In the genomic region with DNA sequence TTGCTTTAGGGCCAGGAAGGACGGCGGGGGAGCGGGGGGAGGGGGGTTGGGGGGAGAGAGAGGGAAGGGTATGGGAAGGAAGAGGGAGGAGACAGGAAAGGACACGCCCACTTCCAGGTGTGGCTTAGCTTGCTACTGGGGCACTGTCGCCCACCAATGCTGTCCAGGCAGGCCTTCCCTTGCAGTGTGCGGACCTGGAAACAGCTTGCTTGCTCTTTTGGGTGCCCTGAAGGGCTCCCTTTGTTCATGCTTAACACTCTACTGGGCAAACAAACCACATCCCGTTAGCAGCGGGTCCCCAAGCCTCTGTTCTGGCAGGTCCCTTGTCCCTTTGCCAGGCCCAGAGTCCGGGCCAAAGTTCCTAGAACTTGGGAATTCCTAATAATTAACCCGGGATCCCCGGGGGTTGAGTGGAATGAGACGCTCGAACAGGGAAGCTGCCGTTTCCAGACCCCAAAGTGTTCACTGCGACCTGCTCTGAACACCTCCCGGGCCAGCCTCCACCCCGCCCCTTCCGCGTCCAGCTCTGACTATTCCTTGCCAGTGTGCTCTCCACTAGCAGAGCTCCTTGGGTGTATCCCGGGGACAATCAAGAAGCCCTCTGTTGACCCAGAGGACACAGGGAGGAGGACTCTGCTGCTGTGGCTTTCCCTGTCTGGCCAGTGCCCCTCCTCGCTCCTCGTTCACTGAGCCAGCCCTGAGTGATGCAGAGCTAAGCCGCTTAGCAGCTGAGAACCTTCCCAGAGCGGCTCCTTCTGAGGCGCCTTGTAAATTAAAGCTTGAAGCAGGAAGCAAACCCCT, we compare ENCODE assay signal across 8 mouse cellular contexts. TPM values are rescaled to one million over a fixed set of nuclear protein-coding genes. Genes with fewer than 3 reads are reported as not detected.
DNase-seq lines count a peak whose midpoint lies in the region; ATAC-seq lines count a peak whose summit lies in the region.

No protein-coding gene starts in this region.

- peak overlapping the region; percentile 16 for H3K4me3 ChIP-seq in limb, embryonic 11.5 days (ENCODE audit: low read depth, low read length)
- H3K4me3 ChIP-seq in midbrain, embryonic 12.5 days = peak overlapping the region; percentile 24

- H3K9ac ChIP-seq in limb, embryonic 11.5 days (ENCODE audit: low read length) = peak overlapping the region; percentile 12
- peak overlapping the region; percentile 34; the same call in 1 of the 2 replicates for H3K9ac ChIP-seq in midbrain, embryonic 12.5 days (replicated peaks)

- peak; percentile 34 for DNase-seq in adrenal gland, postnatal 10 days
- no peak for DNase-seq in adrenal gland, postnatal 4 days (ENCODE audit: low spot score in 2 of 2)
- DNase-seq in embryo, embryonic 10 days (ENCODE audit: low spot score) = peak; percentile 87
- peak; percentile 90 for DNase-seq in limb, embryonic 11.5 days (ENCODE audit: low spot score)
- peak; percentile 62 for DNase-seq in thymus, postnatal 25 days
- DNase-seq in left cerebral cortex, postnatal 25 days (ENCODE audit: low spot score in 2 of 2) = no peak

- peaks cover 42% of the 10 kb centered on the region for H3K4me1 ChIP-seq in limb, embryonic 11.5 days (ENCODE audit: control insufficient read depth, insufficient read depth, low read length)
- peaks cover 41% of the 10 kb centered on the region for H3K4me1 ChIP-seq in midbrain, embryonic 12.5 days

- peak overlapping the region; percentile 91 for H3K27ac ChIP-seq in limb, embryonic 11.5 days (replicated peaks; ENCODE audit: low read depth, low read length)
- peak overlapping the region; percentile 63 for H3K27ac ChIP-seq in midbrain, embryonic 12.5 days (replicated peaks)

- intact Hi-C loops in left cerebral cortex, postnatal 25 days (cut with DNase I) = no loop called here

- no peaks in the 10 kb centered on the region for H3K9me3 ChIP-seq in limb, embryonic 11.5 days (ENCODE audit: control insufficient read depth, low read length)
- H3K9me3 ChIP-seq in midbrain, embryonic 12.5 days = no peaks in the 10 kb centered on the region

- H3K27me3 ChIP-seq in limb, embryonic 11.5 days (ENCODE audit: control insufficient read depth, insufficient read depth, low read length) = no peaks in the 10 kb centered on the region
- H3K27me3 ChIP-seq in midbrain, embryonic 12.5 days = peaks cover 33% of the 10 kb centered on the region

- peak; percentile 33 to 35 for ATAC-seq in hematopoietic stem cell, adult 5-6 weeks (replicated peaks in 1 of 2; ENCODE audit: insufficient read depth in 1 of 2, low FRiP score in 2 of 2, low TSS enrichment in 1 of 2, low read depth in 1 of 2, poor library complexity in 2 of 2, severe bottlenecking in 2 of 2)
- peak; percentile 28; the same call in 1 of the 2 replicates for ATAC-seq in limb, embryonic 11.5 days (ENCODE audit: insufficient number of reproducible peaks, low FRiP score, low TSS enrichment, low read depth)
- peak; percentile 23; the same call in 1 of the 2 replicates for ATAC-seq in midbrain, embryonic 12.5 days (ENCODE audit: low FRiP score, low read depth)

- peak overlapping the region; percentile 51 for H3K4me2 ChIP-seq in limb, embryonic 11.5 days (ENCODE audit: low read depth, severe bottlenecking)
- H3K4me2 ChIP-seq in midbrain, embryonic 12.5 days (replicated peaks) = peak overlapping the region; percentile 56

- 3% methylated on average over 23 of the region's 25 CpGs for WGBS in limb, embryonic 11.5 days
- WGBS in midbrain, embryonic 12.5 days = 1% methylated on average over 25 of the region's 25 CpGs

- H3K36me3 ChIP-seq in limb, embryonic 11.5 days (ENCODE audit: control insufficient read depth, insufficient read depth, low read length) = no peaks in the 10 kb centered on the region
- H3K36me3 ChIP-seq in midbrain, embryonic 12.5 days = no peaks in the 10 kb centered on the region

RNA-seq across cellular contexts. Expression of a gene that starts 47.8 kb away (rescaled TPM):
- total RNA-seq in adrenal gland, postnatal 10 days (2021) = 10 to 100 TPM; 47.6 to 66.2 TPM
- total RNA-seq in adrenal gland, postnatal 4 days (2021) = 10 to 100 TPM; 81.3 to 94.6 TPM
- 9.3 and 11.3 TPM in 2 replicates for total RNA-seq in hematopoietic stem cell, adult 5-6 weeks (2017)
- 12.2 and 19.8 TPM in 2 replicates for polyA plus RNA-seq in limb, embryonic 11.5 days (2014; fragmentation: Nextera tagmentation; extraction: Ambion mirVana)
- 7.5 and 8.7 TPM in 2 replicates for polyA plus RNA-seq in midbrain, embryonic 12.5 days (2016; fragmentation: Nextera tagmentation; extraction: Ambion mirVana)
- 10 to 100 TPM; 79.6 to 83.3 TPM for total RNA-seq in left cerebral cortex, postnatal 25 days (2021)

Comparison
In these comparisons a context has a peak if more than half of its experiments do, and no peak if none do; other contexts are left out.
1. DNase-seq: peak in adrenal gland, postnatal 10 days (single experiment), embryo, embryonic 10 days (single experiment), limb, embryonic 11.5 days (single experiment) and thymus, postnatal 25 days (single experiment); none in adrenal gland, postnatal 4 days (0 of 2) and left cerebral cortex, postnatal 25 days (0 of 2).
2. Peak in every context shown above with its lines, with median percentiles within 50 percentile points of each other: ATAC-seq.